Mouse (Mus musculus) limb, embryonic 11.5 days (tissue): ENCODE results near the gene Akr1d1. TPM values are rescaled to one million over a fixed set of nuclear protein-coding genes. Genes with fewer than 3 reads are reported as not detected.

ENCODE experiments used
- ATAC-seq: fragments of 200-750 bp; cut with Nextera tagmentation; 2 replicates; pipeline ENCODE4 v1.8.0; 2017; ENCODE audit warnings: low read depth; ENCODE audit not compliant: insufficient number of reproducible peaks, low FRiP score, low TSS enrichment
- DNase-seq: peaks from one replicate; pipeline ENCODE4 v3.0.0-alpha.2; 2015; ENCODE audit warnings: low spot score
- H3K27ac ChIP-seq: fragments of 300-500 bp; sonication (generic); replicated peaks from 2 replicates; pipeline ENCODE4 v1.5.1; 2014; ENCODE audit warnings: low read depth, mild to moderate bottlenecking, low read length
- H3K27me3 ChIP-seq: fragments of 300-500 bp; sonication (generic); 2 replicates; pipeline ENCODE4 v1.6.1; 2014; ENCODE audit warnings: mild to moderate bottlenecking, low read length, mixed read lengths; ENCODE audit not compliant: control insufficient read depth, insufficient read depth
- H3K36me3 ChIP-seq: fragments of 300-500 bp; sonication (generic); 2 replicates; pipeline ENCODE4 v1.6.1; 2014; ENCODE audit warnings: mild to moderate bottlenecking, low read length, moderate library complexity, mixed read lengths; ENCODE audit not compliant: control insufficient read depth, insufficient read depth
- H3K4me1 ChIP-seq: fragments of 300-500 bp; sonication (generic); 2 replicates; pipeline ENCODE4 v1.6.1; 2014; ENCODE audit warnings: low read length, mixed read lengths; ENCODE audit not compliant: control insufficient read depth, insufficient read depth
- H3K4me2 ChIP-seq: fragments of 300-500 bp; sonication (generic); 2 replicates; pipeline ENCODE4 v1.6.1; 2014; ENCODE audit warnings: low read depth, mild to moderate bottlenecking, moderate library complexity; ENCODE audit not compliant: severe bottlenecking
- H3K4me3 ChIP-seq: fragments of 300-500 bp; sonication (generic); 2 replicates; pipeline ENCODE4 v1.5.1; 2014; ENCODE audit warnings: low read depth, low read length
- H3K9ac ChIP-seq: fragments of 300-500 bp; sonication (generic); 2 replicates; pipeline ENCODE4 v1.6.1; 2014; ENCODE audit warnings: mild to moderate bottlenecking, low read length
- H3K9me3 ChIP-seq: fragments of 300-500 bp; sonication (generic); 2 replicates; pipeline ENCODE4 v1.6.1; 2016; ENCODE audit warnings: low read length; ENCODE audit not compliant: control insufficient read depth
- WGBS: fragments of 180-500 bp; shearing (Covaris S2); extraction: QIAGEN DNeasy Blood & Tissue Kit; methylation state at CpG from one replicate; pipeline ENCODE4 v1.1.7; 2014; 5-methylcytosine and 5-hydroxymethylcytosine counted together
- polyA plus RNA-seq: library from polyadenylated mRNA; unstranded; fragments of >200 nt; fragmentation: Nextera tagmentation; extraction: Ambion mirVana; gene quantifications from 2 replicates; pipeline ENCODE4 v1.2.1, GENCODE M21; 2014

The Akr1d1 gene
- polyA plus RNA-seq, 1 experiment from 2014 or later = not detected

DNA sequence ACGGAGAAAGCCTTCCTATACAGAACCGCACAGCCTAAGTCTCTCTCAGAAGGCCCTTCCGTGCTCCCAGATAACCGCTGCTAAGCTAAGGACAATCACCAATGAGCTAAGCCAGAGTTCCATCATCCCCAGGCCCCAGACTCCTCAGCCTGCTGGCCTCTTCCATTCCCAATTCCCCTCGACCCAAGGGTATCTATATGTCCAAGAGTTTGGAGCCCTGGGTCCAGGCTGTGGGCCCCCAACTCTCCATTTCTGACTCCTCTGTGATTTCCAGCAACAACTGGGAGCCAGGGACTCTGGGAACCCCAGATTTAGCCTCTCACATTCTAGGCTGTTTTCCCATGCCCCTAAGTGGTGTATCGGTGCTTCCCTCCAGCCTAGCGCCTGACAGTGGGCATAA is 86.2 kb downstream of the Akr1d1 start:
- no peak overlapping the region for H3K27ac ChIP-seq

GRCm38 (mm10) chr6:37617431-37618011 is 87.5 kb downstream of the Akr1d1 start:
- 20% methylated on average over 10 of the region's 10 CpGs for WGBS
- no peak overlapping the region for H3K4me3 ChIP-seq
- H3K4me2 ChIP-seq = no peak overlapping the region
- DNase-seq = peak; percentile 47
- no peaks in the 10 kb centered on the region for H3K4me1 ChIP-seq
- H3K27me3 ChIP-seq = no peaks in the 10 kb centered on the region
- peak; percentile 64; the same call in 1 of the 2 replicates for ATAC-seq
- H3K9me3 ChIP-seq = no peaks in the 10 kb centered on the region
- H3K27ac ChIP-seq = peak overlapping the region; percentile 50; the same call in 1 of the 2 replicates
- H3K9ac ChIP-seq = no peak overlapping the region
- no peaks in the 10 kb centered on the region for H3K36me3 ChIP-seq

More for the DNA sequence above, 86.2 kb downstream of the Akr1d1 start:
- whole genome bisulfite sequencing = 93% methylated on average over 7 of the region's 7 CpGs
- DNase-seq (no peak), ATAC-seq (no peak)
- Histone ChIP-seq H3K9me3 (no peaks in the 10 kb centered on the region), H3K9ac (no peak overlapping the region), H3K4me3 (no peak overlapping the region), H3K4me2 (no peak overlapping the region), H3K4me1 (no peaks in the 10 kb centered on the region), H3K27me3 (no peaks in the 10 kb centered on the region), H3K36me3 (no peaks in the 10 kb centered on the region)

Other genes starting within 250 kb of the Akr1d1 start
- 0.92 and 0.97 TPM in 2 replicates for gene Dgki, start 230.0 kb upstream of the Akr1d1 start, polyA plus RNA-seq
- gene Creb3l2, start 88.0 kb upstream of the Akr1d1 start, polyA plus RNA-seq = 25.2 and 27.5 TPM in 2 replicates